In the genomic region with DNA sequence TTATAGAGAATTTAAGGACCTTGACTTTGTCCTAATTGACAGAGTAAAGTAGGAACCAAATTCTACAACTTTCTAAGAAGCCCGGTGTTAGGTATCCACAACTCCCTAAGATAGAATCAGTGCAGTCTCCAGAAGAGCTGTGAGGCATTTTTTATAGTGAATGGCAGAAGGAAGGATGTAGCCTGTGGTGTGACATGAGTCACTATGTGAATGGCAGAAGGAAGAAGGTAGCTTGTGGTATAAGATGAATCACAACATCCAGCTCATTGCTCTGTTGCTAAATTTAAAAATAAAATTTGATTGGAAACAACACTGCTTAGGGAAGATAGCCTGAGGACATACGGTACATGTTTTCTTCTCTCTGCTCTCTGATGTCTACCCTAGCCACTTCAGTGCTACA, we compare ENCODE assay signal across 11 mouse cellular contexts. TPM values are rescaled to one million over a fixed set of nuclear protein-coding genes. Genes with fewer than 3 reads are reported as not detected.
DNase-seq lines count a peak whose midpoint lies in the region.
"Had no signal": no experiment of that assay in that cellular context is flagged by ENCODE, and none has a peak within 500 bp of the region (broad histone marks: within the 10 kb centered on the region; RNA-seq: fewer than 3 reads in every experiment).

No protein-coding gene starts in this region.

- peak; percentile 21 for DNase-seq in right cerebral cortex, adult 18-20 months
- no peak for DNase-seq in right cerebral cortex, adult 2 months (ENCODE audit: low spot score in 2 of 2)
- DNase-seq in Muller cell, postnatal 12 days (ENCODE audit: inconsistent ontology term): peak; percentile 36
- peak; percentile 80 for DNase-seq in brain, adult 2 months (ENCODE audit: low read depth, low spot score)
- DNase-seq in cerebellum, adult 9-11 months: no peak
- no peak for DNase-seq in ovary, adult 18-20 months (ENCODE audit: low spot score)
- DNase-seq in adrenal gland, adult 18-20 months (ENCODE audit: low spot score in 2 of 2): no peak
- DNase-seq: adrenal gland, postnatal 14 days; embryo, embryonic 11 days; gastrocnemius, postnatal 14 days had no signal

RNA-seq across cellular contexts. Expression of a gene that starts 54.2 kb away (rescaled TPM):
- under 1 TPM; 0.53 to 0.61 TPM for total RNA-seq in adrenal gland, adult 18-20 months (2021)
- total RNA-seq: CH12.LX had no signal

Comparison
In these comparisons a context has a peak if more than half of its experiments do, and no peak if none do; other contexts are left out.
1. DNase-seq: peak in right cerebral cortex, adult 18-20 months (single experiment), Muller cell, postnatal 12 days (single experiment) and brain, adult 2 months (single experiment); none in right cerebral cortex, adult 2 months (0 of 2), cerebellum, adult 9-11 months (single experiment), ovary, adult 18-20 months (single experiment) and adrenal gland, adult 18-20 months (0 of 2).